Mouse (Mus musculus) forebrain, postnatal 0 days (tissue): ENCODE data around the gene Rasa4. TPM values are rescaled to one million over a fixed set of nuclear protein-coding genes. Genes with fewer than 3 reads are reported as not detected.

Experiments used
- ATAC-seq: fragments of 200-750 bp; cut with Nextera tagmentation; 2 replicates; pipeline ENCODE4 v1.8.0; 2017; ENCODE audit warnings: mild to moderate bottlenecking, moderate library complexity
- DNase-seq: peaks from one replicate; pipeline ENCODE4 v3.0.0-alpha.2; 2015
- H3K27ac ChIP-seq: fragments of 300-500 bp; sonication (generic); 2 replicates; pipeline ENCODE4 v1.5.1; 2014; ENCODE audit warnings: low read depth, mild to moderate bottlenecking, antibody characterized with exemption, low read length, moderate library complexity, mixed read lengths
- H3K27me3 ChIP-seq: fragments of 300-500 bp; sonication (generic); 2 replicates; pipeline ENCODE4 v1.6.1; 2014; ENCODE audit warnings: mild to moderate bottlenecking, low read length, mixed read lengths; ENCODE audit not compliant: insufficient read depth
- H3K36me3 ChIP-seq: fragments of 300-500 bp; sonication (generic); 2 replicates; pipeline ENCODE4 v1.6.1; 2014; ENCODE audit warnings: mild to moderate bottlenecking, moderate library complexity; ENCODE audit not compliant: insufficient read depth
- H3K4me1 ChIP-seq: fragments of 300-500 bp; sonication (generic); 2 replicates; pipeline ENCODE4 v1.6.1; 2014; ENCODE audit warnings: antibody characterized with exemption; ENCODE audit not compliant: insufficient read depth
- H3K4me2 ChIP-seq: fragments of 300-500 bp; sonication (generic); 2 replicates; pipeline ENCODE4 v1.6.1; 2014; ENCODE audit warnings: low read depth, mild to moderate bottlenecking, moderate library complexity
- H3K4me3 ChIP-seq: fragments of 300-500 bp; sonication (generic); 2 replicates; pipeline ENCODE4 v1.5.1; 2014; ENCODE audit warnings: low read depth, low read length, mixed read lengths
- H3K9ac ChIP-seq: fragments of 300-500 bp; sonication (generic); 2 replicates; pipeline ENCODE4 v1.6.1; 2014; ENCODE audit warnings: mild to moderate bottlenecking
- H3K9me3 ChIP-seq: fragments of 300-500 bp; sonication (generic); 2 replicates; pipeline ENCODE4 v1.6.1; 2016; ENCODE audit warnings: low read length
- CTCF ChIP-seq: sonication (generic); IDR thresholded peaks from 2 replicates; pipeline ENCODE4 v1.5.1; 2016; ENCODE audit warnings: antibody characterized with exemption, control low read depth, low read depth
- WGBS: fragments of 180-500 bp; shearing (Covaris S2); extraction: QIAGEN DNeasy Blood & Tissue Kit; methylation state at CpG from one replicate; pipeline ENCODE4 v1.1.7; 2014; 5-methylcytosine and 5-hydroxymethylcytosine counted together
- polyA plus RNA-seq: library from polyadenylated mRNA; unstranded; fragments of >200 nt; fragmentation: Nextera tagmentation; extraction: Ambion mirVana; gene quantifications from 2 replicates; pipeline ENCODE4 v1.2.1, GENCODE M21; 2015
- total RNA-seq: library from RNA; depleted of rRNA; stranded (reverse); fragments of >200 nt; gene quantifications from 2 replicates; pipeline ENCODE4 v1.2.3, GENCODE M21; 2014

The Rasa4 gene
- total and polyA plus RNA-seq, 2 experiments from 2014 or later, result 9.0 to 11.5 TPM

DNA sequence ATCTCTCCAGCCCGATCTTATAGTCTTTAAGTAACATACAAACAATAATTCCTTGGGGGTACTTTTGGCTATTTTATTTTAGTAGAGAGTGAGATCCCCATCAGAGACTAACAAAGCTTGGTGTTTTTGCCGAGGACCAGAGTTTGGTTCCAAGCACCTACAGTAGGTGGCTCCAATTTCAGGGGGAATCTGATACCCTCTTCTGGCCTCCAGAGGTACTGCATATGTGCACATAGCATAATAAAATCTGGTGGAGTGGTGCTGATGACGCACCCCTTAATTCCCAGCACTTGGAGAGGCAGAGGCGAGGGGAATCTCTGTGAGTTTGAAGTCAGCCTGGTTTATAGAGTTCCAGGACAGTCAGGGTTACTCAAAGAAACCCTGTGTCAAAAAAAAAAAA is 1.4 kb upstream of the Rasa4 start:
- Histone ChIP-seq H3K27me3 (0 out of 2 replicates have a peak, but pooled peaks cover 11% of the 10 kb centered on the region), H3K4me1 (peaks cover 3% of the 10 kb centered on the region; the same call in 1 of the 2 replicates), H3K36me3 (no peaks in the 10 kb centered on the region), H3K9me3 (no peaks in the 10 kb centered on the region), H3K4me3 (no peak overlapping the region), H3K4me2 (no peak overlapping the region), H3K9ac (no peak overlapping the region), H3K27ac (no peak overlapping the region)
- 75% methylated on average over 4 of the region's 4 CpGs for WGBS
- DNase-seq (no peak), ATAC-seq (no peak)
- peak; percentile 42 for TF ChIP-seq CTCF

DNA sequence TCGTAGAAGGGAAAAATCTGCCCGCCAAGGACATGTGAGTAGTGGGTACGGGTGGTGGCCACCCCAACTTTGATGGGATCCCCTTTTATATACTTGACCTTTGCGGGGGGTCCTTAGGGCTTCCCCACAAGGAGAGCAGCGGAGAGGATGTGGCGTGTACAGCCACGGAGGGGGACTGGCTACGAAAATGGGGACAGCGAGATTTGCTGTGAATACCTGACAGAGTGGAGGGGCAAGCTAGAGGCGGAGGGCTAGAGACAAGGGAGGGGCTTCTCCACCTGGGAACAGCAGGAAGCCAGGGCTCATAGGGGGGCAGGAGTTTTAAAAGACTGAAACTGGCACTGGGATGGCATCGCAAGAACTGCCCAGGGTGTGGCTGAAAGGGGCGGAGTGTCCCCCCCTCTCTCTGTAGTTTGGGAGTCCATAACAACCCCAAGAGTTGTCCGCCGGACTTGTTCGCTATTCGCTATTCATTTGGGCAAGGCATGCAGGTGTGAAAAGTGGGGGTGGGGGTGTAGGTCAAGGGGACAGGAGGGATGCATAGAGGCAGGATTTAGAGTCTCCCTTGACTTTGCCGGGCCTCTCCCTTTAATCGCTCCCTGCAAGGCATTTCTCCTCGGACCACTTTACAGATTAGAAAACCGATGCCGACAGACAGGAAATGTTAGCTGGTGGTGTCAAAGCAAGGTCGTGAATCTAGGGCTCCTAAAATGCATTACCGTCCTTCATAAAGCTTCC is 597 bp downstream of the Rasa4 start:
- WGBS, result 6% methylated on average over 23 of the region's 23 CpGs
- no peak; the same call in 1 of the 2 replicates for ATAC-seq
- H3K4me1 ChIP-seq, result peaks cover 3% of the 10 kb centered on the region; the same call in 1 of the 2 replicates
- no peak for DNase-seq
- H3K9me3 ChIP-seq, result no peaks in the 10 kb centered on the region
- H3K4me3 ChIP-seq, result peak overlapping the region; percentile 58
- H3K4me2 ChIP-seq, result peak overlapping the region; percentile 98
- no peaks in the 10 kb centered on the region for H3K36me3 ChIP-seq
- no peak for TF ChIP-seq CTCF
- peak overlapping the region; percentile 57 for H3K9ac ChIP-seq
- H3K27ac ChIP-seq, result no peak overlapping the region
- H3K27me3 ChIP-seq, result 0 out of 2 replicates have a peak, but pooled peaks cover 11% of the 10 kb centered on the region

DNA sequence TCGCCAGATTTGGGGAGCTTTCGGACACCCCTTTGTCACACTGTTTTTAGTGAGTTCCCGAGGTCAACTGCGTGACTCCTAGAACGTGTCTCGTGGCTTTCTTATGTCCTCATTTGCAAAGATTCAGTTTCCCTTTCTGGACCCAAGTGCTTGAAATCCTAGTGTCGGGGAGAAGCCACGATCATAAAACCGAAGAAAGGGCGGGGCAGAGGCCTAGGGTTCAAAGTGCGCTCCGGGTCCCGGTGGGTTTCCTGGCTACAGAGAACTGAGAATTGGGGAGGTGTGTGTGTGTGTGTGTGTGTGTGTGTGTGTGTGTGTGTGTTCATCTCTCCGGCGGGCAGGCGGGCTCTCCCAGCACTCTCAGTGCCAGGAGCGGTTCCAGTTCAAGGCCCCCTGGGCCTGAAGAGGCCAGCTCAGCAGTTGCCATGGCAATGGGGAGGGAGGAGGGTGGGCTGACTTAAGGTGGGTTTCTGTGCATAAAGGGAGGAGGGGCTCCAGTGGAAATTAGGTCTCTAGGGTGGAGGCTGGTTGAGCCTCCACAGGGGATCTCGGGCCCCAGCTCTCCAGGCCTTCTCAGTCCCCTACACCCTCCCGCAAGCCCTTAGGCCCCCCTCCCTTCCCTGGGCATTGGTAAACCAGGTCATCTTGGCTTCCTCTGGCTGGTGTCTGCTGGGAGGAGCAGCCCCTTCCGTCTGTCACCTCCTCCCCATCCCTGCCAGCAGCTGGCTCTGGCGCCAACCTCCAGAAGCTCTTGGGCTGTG is 1.4 kb downstream of the Rasa4 start:
- peak overlapping the region; percentile 58 for H3K4me3 ChIP-seq
- WGBS, result 11% methylated on average over 21 of the region's 21 CpGs
- no peaks in the 10 kb centered on the region for H3K36me3 ChIP-seq
- peak overlapping the region; percentile 98 for H3K4me2 ChIP-seq
- no peak overlapping the region for H3K27ac ChIP-seq
- DNase-seq (peak; percentile 39), ATAC-seq (no peak)
- H3K9ac ChIP-seq, result no peak overlapping the region; the same call in 1 of the 2 replicates
- H3K4me1 ChIP-seq, result peaks cover 3% of the 10 kb centered on the region; the same call in 1 of the 2 replicates
- H3K27me3 ChIP-seq, result 0 out of 2 replicates have a peak, but pooled peaks cover 11% of the 10 kb centered on the region
- no peak for TF ChIP-seq CTCF
- no peaks in the 10 kb centered on the region for H3K9me3 ChIP-seq

DNA sequence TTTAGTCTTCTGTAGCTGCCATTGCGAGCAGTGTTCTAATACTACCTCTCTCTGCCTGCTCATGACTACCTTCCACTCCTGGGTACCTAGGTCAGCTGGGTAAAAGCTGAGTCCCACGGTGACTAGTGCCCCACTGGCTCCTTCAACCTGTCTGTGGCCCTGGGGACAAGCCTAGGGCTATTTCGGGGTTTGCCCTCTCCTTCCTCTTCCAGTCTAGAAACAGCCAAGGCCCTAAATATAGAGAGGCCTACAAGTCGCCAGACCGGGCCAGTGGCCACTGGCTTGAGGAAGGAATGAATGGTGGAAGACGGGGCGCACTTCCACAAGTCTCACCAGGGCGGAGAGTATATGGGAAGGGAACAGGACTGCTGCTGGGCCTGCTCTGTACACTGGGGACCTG is 2.6 kb downstream of the Rasa4 start:
- no peak for TF ChIP-seq CTCF
- 0 out of 2 replicates have a peak, but pooled peaks cover 11% of the 10 kb centered on the region for H3K27me3 ChIP-seq
- no peak overlapping the region for H3K4me2 ChIP-seq
- no peaks in the 10 kb centered on the region for H3K36me3 ChIP-seq
- DNase-seq, result no peak
- H3K4me3 ChIP-seq, result no peak overlapping the region
- no peaks in the 10 kb centered on the region for H3K9me3 ChIP-seq
- H3K4me1 ChIP-seq, result peaks cover 3% of the 10 kb centered on the region; the same call in 1 of the 2 replicates
- ATAC-seq, result no peak
- H3K27ac ChIP-seq, result no peak overlapping the region
- H3K9ac ChIP-seq, result no peak overlapping the region
- 94% methylated on average over 8 of the region's 8 CpGs for WGBS

DNA sequence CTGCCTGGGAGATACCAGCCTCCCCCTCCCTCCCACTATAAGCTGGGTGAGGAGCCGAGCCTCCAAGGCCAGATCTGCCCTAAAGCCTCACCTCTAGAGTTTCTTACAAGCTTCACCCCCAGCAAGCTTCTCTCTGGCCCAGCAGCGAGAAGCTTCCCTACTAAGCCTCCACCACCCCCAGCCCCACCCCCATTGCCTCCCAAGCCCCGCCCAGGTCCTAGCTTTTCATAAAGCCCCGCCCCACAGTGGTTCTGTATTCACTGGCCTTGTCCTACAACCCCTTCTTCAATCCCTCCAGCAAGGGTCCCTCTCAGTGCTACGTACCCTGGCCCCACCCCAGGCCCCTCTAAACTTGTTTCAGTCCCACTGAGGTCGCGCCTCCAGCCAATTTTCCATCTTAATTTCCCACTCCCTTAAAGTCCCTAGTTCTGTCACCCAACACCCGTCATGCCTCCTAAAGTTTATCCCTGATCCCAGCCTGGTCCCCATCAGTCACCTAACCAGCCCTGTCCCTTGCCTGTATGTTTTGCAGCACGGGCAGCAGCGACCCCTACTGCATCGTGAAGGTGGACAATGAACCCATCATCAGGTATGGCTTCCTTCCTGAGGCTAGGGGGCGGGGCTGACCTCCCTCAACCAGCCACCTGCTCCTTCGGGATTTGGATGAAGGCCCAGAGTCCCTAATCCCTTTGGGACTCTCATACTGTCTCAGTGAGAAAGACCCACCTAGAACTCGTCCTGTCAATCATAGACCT is 5.3 kb downstream of the Rasa4 start:
- no peak overlapping the region for H3K4me3 ChIP-seq
- ATAC-seq (no peak), DNase-seq (no peak)
- H3K4me2 ChIP-seq, result no peak overlapping the region
- 16% methylated on average over 14 of the region's 14 CpGs for WGBS
- H3K27me3 ChIP-seq, result 0 out of 2 replicates have a peak, but pooled peaks cover 9% of the 10 kb centered on the region
- H3K9ac ChIP-seq, result no peak overlapping the region
- no peaks in the 10 kb centered on the region for H3K36me3 ChIP-seq
- H3K4me1 ChIP-seq, result no peaks in the 10 kb centered on the region
- peak; percentile 38; the same call in 1 of the 2 replicates for TF ChIP-seq CTCF
- H3K27ac ChIP-seq, result no peak overlapping the region
- H3K9me3 ChIP-seq, result no peaks in the 10 kb centered on the region

DNA sequence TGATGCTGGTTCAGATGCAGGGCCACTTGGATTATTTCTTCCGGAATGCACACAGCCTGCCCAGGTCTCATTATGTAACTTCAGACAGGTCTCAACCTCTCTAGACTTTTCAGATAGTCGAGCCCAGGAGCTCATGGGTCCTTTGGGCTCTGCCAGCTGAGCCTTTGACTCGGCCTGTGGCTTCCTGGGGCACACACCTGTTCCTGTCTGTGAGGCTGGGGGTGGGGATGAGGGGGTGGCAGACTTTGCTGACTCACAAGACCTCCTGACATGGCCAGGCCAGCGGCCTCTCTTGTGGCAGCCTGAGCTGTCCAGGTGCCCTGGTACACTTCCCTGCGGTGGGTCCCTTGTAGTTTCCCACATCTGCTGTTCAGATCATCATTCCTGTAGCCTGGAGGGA is 8.2 kb downstream of the Rasa4 start:
- no peaks in the 10 kb centered on the region for H3K27me3 ChIP-seq
- no peak for TF ChIP-seq CTCF
- DNase-seq (no peak), ATAC-seq (no peak)
- WGBS, result 69% methylated on average over 5 of the region's 5 CpGs
- H3K9me3 ChIP-seq, result no peaks in the 10 kb centered on the region
- H3K27ac ChIP-seq, result no peak overlapping the region
- no peaks in the 10 kb centered on the region for H3K36me3 ChIP-seq
- no peak overlapping the region for H3K9ac ChIP-seq
- no peak overlapping the region for H3K4me3 ChIP-seq
- H3K4me2 ChIP-seq, result no peak overlapping the region
- no peaks in the 10 kb centered on the region for H3K4me1 ChIP-seq
